Mouse (Mus musculus): ENCODE data around the gene Apoe.

The Apoe gene

GRCm38 (mm10) chr7:19698907-19699826, at the start of gene Apoe:
Gene Apoe (minus strand): TSS chr7:19699188.
- peak; percentile 26 for DNase-seq (ENCODE audit: extremely low read depth, low read depth)

GRCm38 (mm10) chr7:19747420-19748218, 48.6 kb upstream of the Apoe start:
- no peak for DNase-seq (ENCODE audit: extremely low read depth, low read depth)

GRCm38 (mm10) chr7:19746426-19747201, 47.6 kb upstream of the Apoe start:
- DNase-seq (ENCODE audit: extremely low read depth, low read depth) = no peak

GRCm38 (mm10) chr7:19745971-19746370, 47.0 kb upstream of the Apoe start:
- no peak for DNase-seq (ENCODE audit: extremely low read depth, low read depth)

GRCm38 (mm10) chr7:19744590-19745385, 45.8 kb upstream of the Apoe start:
- DNase-seq (ENCODE audit: extremely low read depth, low read depth) = no peak

- no peak for DNase-seq (ENCODE audit: extremely low read depth, low read depth)
Observed at GRCm38 (mm10) chr7:19743791-19744190, 44.8 kb upstream of the Apoe start.

- no peak for DNase-seq (ENCODE audit: extremely low read depth, low read depth)
Observed at GRCm38 (mm10) chr7:19742468-19742867, 43.5 kb upstream of the Apoe start.

GRCm38 (mm10) chr7:19741329-19742031, 42.5 kb upstream of the Apoe start:
- no peak for DNase-seq (ENCODE audit: extremely low read depth, low read depth)

GRCm38 (mm10) chr7:19740269-19740668, 41.3 kb upstream of the Apoe start:
- no peak for DNase-seq (ENCODE audit: extremely low read depth, low read depth)

GRCm38 (mm10) chr7:19738771-19739170, 39.8 kb upstream of the Apoe start:
- DNase-seq (ENCODE audit: extremely low read depth, low read depth) = no peak

GRCm38 (mm10) chr7:19736389-19737057, 37.5 kb upstream of the Apoe start:
- DNase-seq (ENCODE audit: extremely low read depth, low read depth) = peak; percentile 93

- DNase-seq (ENCODE audit: extremely low read depth, low read depth) = no peak
Observed at GRCm38 (mm10) chr7:19734178-19734666, 35.2 kb upstream of the Apoe start.

GRCm38 (mm10) chr7:19726541-19726940, 27.6 kb upstream of the Apoe start:
- DNase-seq (ENCODE audit: extremely low read depth, low read depth) = no peak

- no peak for DNase-seq (ENCODE audit: extremely low read depth, low read depth)
Observed at GRCm38 (mm10) chr7:19724167-19724566, 25.2 kb upstream of the Apoe start.

- DNase-seq (ENCODE audit: extremely low read depth, low read depth) = no peak
Observed at GRCm38 (mm10) chr7:19722754-19723195, 23.8 kb upstream of the Apoe start.

- DNase-seq (ENCODE audit: extremely low read depth, low read depth) = no peak
Observed at GRCm38 (mm10) chr7:19719200-19719599, 20.2 kb upstream of the Apoe start.

- no peak for DNase-seq (ENCODE audit: extremely low read depth, low read depth)
Observed at GRCm38 (mm10) chr7:19718297-19718952, 19.4 kb upstream of the Apoe start.

- DNase-seq (ENCODE audit: extremely low read depth, low read depth) = no peak
Observed at GRCm38 (mm10) chr7:19717346-19717745, 18.4 kb upstream of the Apoe start.

- no peak for DNase-seq (ENCODE audit: extremely low read depth, low read depth)
Observed at GRCm38 (mm10) chr7:19716822-19717221, 17.8 kb upstream of the Apoe start.

Measured in MEL-GATA-1-ER (cell line).